Mouse (Mus musculus) liver, embryonic 14.5 days (tissue): Measurements from ENCODE around the gene Fgd3. TPM values are rescaled to one million over a fixed set of nuclear protein-coding genes. Genes with fewer than 3 reads are reported as not detected.
A peak's percentile ranks its signal among the peaks of the same experiment; 100 is the strongest.

Source experiments
- ATAC-seq: fragments of 200-750 bp; cut with Nextera tagmentation; 2 replicates; pipeline ENCODE4 v1.8.0; 2017; ENCODE audit warnings: moderate number of reproducible peaks, mild to moderate bottlenecking, moderate library complexity; ENCODE audit not compliant: insufficient read depth
- DNase-seq, 3 experiments: peaks; one replicate each; pipeline ENCODE4 v3.0.0-alpha.2; 2012 to 2013; ENCODE audit warnings: low read depth in 3 of 3, low spot score in 3 of 3
- H3K27ac ChIP-seq: fragments of 300-500 bp; sonication (generic); 2 replicates; pipeline ENCODE4 v1.5.1; 2014; ENCODE audit warnings: moderate library complexity, mild to moderate bottlenecking, control low read depth, inconsistent platforms
- H3K27me3 ChIP-seq: fragments of 300-500 bp; sonication (generic); 2 replicates; pipeline ENCODE4 v1.6.1; 2014; ENCODE audit warnings: mild to moderate bottlenecking, low read length, moderate library complexity; ENCODE audit not compliant: control insufficient read depth, insufficient read depth
- H3K36me3 ChIP-seq: fragments of 300-500 bp; sonication (generic); replicated peaks from 2 replicates; pipeline ENCODE4 v1.6.1; 2014; ENCODE audit warnings: low read depth; ENCODE audit not compliant: control insufficient read depth, insufficient read depth
- H3K4me1 ChIP-seq, 2 experiments: fragments of 200-500 bp in 1 of 2; fragments of 300-500 bp in 1 of 2; sonication (generic) in 1 of 2; replicated peaks; 2 replicates each; pipeline ENCODE4 v1.6.1; 2012 to 2014; ENCODE audit warnings: antibody characterized with exemption in 1 of 2, inconsistent platforms in 1 of 2, low read length in 1 of 2; ENCODE audit not compliant: control insufficient read depth in 2 of 2, insufficient read depth in 2 of 2
- H3K4me2 ChIP-seq: fragments of 300-500 bp; sonication (generic); 2 replicates; pipeline ENCODE4 v1.6.1; 2014; ENCODE audit warnings: low read depth, mild to moderate bottlenecking, control low read depth, moderate library complexity
- H3K4me3 ChIP-seq, 2 experiments: fragments of 200-500 bp in 1 of 2; fragments of 300-500 bp in 1 of 2; sonication (generic) in 1 of 2; 2 replicates each; pipeline ENCODE4 v1.5.1; 2012 to 2014; ENCODE audit warnings: low read depth in 2 of 2, low read length in 2 of 2, mild to moderate bottlenecking in 2 of 2, control low read depth in 1 of 2, inconsistent platforms in 1 of 2, moderate library complexity in 1 of 2; ENCODE audit not compliant: insufficient read depth in 1 of 2
- H3K9ac ChIP-seq: fragments of 300-500 bp; sonication (generic); replicated peaks from 2 replicates; pipeline ENCODE4 v1.6.1; 2014; ENCODE audit warnings: mild to moderate bottlenecking, control low read depth, moderate library complexity
- H3K9me3 ChIP-seq: fragments of 300-500 bp; sonication (generic); 2 replicates; pipeline ENCODE4 v1.6.1; 2016; ENCODE audit warnings: low read length, mixed read lengths; ENCODE audit not compliant: control insufficient read depth
- CTCF ChIP-seq: IDR thresholded peaks from 2 replicates; pipeline ENCODE4 v1.5.1; 2016; ENCODE audit warnings: antibody characterized with exemption, low read depth, control low read depth
- EP300 ChIP-seq: IDR thresholded peaks from 2 replicates; pipeline ENCODE4 v1.6.1; 2016; ENCODE audit warnings: antibody characterized with exemption, low read depth
- WGBS: fragments of 180-500 bp; shearing (Covaris S2); extraction: QIAGEN DNeasy Blood & Tissue Kit; methylation state at CpG from one replicate; pipeline ENCODE4 v1.1.7; 2014; ENCODE audit not compliant: insufficient replicate concordance; 5-methylcytosine and 5-hydroxymethylcytosine counted together
- polyA plus RNA-seq, 2 experiments: library from polyadenylated mRNA; depleted of rRNA in 1 of 2; stranded (reverse) in 1 of 2; unstranded in 1 of 2; fragments of >200 nt; fragmentation: Nextera tagmentation in 1 of 2; extraction: Ambion mirVana in 1 of 2; gene quantifications; 2 replicates each; pipeline versions ENCODE4 v1.2.1 to v1.2.3; 2012 to 2014

The Fgd3 gene
- polyA plus RNA-seq, 2 experiments: 0.11 to 0.64 TPM

DNA sequence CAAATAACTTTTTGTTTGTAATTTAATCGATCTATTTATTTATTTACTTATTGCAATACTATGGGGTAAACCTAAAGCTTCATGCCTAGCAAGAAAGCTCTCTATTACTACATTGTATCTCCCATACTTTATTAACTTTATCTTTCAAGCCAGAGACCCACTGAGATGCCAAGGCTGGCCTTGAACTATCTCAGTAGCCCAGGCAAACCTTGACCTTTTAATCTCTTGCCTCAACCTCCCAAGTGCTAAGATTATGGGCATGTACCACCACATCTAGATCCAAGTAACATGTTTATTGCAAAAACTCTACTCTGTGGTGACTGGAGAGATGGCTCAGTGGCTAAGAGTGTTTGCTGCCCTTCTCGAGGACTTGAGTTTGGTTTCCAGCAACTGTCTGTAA, 13.1 kb upstream of the Fgd3 start:
- no peak overlapping the region for H3K4me2 ChIP-seq

GRCm38 (mm10) chr13:49328101-49328500, 8.0 kb upstream of the Fgd3 start:
- DNase-seq (no peak), ATAC-seq (no peak)
- Histone ChIP-seq H3K9ac (no peak overlapping the region), H3K27ac (no peak overlapping the region), H3K4me2 (no peak overlapping the region), H3K4me1 (0 out of 4 replicates have a peak, but pooled peaks cover 0 to 2% of the 10 kb centered on the region in 2 experiments), H3K4me3 (no peak overlapping the region), H3K27me3 (no peaks in the 10 kb centered on the region), H3K9me3 (no peaks in the 10 kb centered on the region), H3K36me3 (no peaks in the 10 kb centered on the region)
- 59% methylated on average over 4 of the region's 4 CpGs for WGBS
- TF ChIP-seq CTCF (no peak), EP300 (no peak)

More for the DNA sequence above, 13.1 kb upstream of the Fgd3 start:
- H3K4me1 ChIP-seq: peaks cover 3 to 4% of the 10 kb centered on the region in 2 experiments; a peak in 2 of 4 replicates
- DNase-seq (no peak), ATAC-seq (peak; percentile 33; the same call in 1 of the 2 replicates)
- H3K9ac ChIP-seq: no peak overlapping the region
- WGBS: 48% methylated on average over 2 of the region's 2 CpGs
- H3K36me3 ChIP-seq: no peaks in the 10 kb centered on the region
- H3K27ac ChIP-seq: no peak overlapping the region
- peak; percentile 53 for TF ChIP-seq EP300
- TF ChIP-seq CTCF: no peak
- H3K9me3 ChIP-seq: no peaks in the 10 kb centered on the region
- no peak overlapping the region for H3K4me3 ChIP-seq
- H3K27me3 ChIP-seq: no peaks in the 10 kb centered on the region

DNA sequence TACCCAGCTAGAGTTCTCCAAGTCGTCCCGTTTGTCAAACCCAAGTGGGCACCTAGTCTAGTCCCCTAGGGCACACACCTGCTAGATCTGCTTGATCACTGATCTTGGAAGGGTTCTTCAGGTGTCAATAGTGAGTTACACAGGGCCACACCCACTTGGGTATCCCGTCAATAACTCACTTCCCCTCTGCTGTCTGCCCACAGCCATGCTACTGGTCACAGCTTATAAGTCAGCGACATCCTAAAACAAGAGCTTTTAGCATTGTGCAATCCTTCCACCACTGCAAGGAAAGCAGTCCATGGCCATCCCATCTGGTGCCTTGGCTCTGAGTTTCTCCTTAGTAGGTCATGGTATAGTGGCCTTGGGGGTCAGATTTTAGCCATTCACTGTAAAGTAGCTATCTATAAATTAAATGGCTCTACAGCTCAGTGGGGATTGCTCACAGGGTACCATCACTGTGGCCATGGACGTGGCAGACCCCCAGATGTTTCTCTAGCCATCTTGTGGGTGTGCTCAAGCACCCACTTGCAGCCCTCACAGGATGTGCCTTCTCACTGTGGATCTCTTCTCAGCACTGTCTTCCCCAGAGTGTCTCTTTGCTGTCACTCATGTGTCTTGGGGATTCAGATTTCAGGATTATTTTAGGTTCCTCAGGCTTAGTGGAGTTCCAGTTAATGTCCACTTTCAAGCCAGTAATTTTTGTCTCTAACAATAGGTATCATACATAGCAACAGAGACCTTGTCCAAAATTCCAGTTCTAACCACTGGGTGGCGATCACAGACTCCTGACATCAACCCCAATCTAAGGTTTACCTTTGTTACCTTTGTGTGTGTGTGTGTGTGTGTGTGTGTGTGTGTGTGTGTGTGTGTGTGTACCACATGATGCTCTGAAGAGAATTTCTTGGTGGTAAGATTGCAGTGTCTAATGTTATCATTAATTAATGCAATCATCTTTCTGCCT, 6.4 kb upstream of the Fgd3 start:
- DNase-seq (no peak), ATAC-seq (no peak)
- no peak overlapping the region for H3K4me3 ChIP-seq
- H3K4me2 ChIP-seq: no peak overlapping the region
- no peaks in the 10 kb centered on the region for H3K36me3 ChIP-seq
- H3K4me1 ChIP-seq: no peaks in the 10 kb centered on the region
- H3K27ac ChIP-seq: no peak overlapping the region
- H3K9ac ChIP-seq: no peak overlapping the region
- TF ChIP-seq EP300: no peak
- peak; percentile 66 for TF ChIP-seq CTCF
- WGBS: 27% methylated on average over 6 of the region's 6 CpGs
- H3K9me3 ChIP-seq: no peaks in the 10 kb centered on the region
- no peaks in the 10 kb centered on the region for H3K27me3 ChIP-seq

- Histone ChIP-seq H3K36me3 (no peaks in the 10 kb centered on the region), H3K4me3 (no peak overlapping the region), H3K27ac (no peak overlapping the region), H3K9ac (no peak overlapping the region), H3K4me2 (no peak overlapping the region), H3K27me3 (no peaks in the 10 kb centered on the region), H3K9me3 (no peaks in the 10 kb centered on the region), H3K4me1 (no peaks in the 10 kb centered on the region)
- ATAC-seq (no peak), DNase-seq (no peak)
- 69% methylated on average over 5 of the region's 5 CpGs for WGBS
- no peak for TF ChIP-seq CTCF
- TF ChIP-seq EP300: no peak
These were observed 4.8 kb upstream of the Fgd3 start for GRCm38 (mm10) chr13:49324871-49325270.

GRCm38 (mm10) chr13:49322739-49323138, 2.6 kb upstream of the Fgd3 start:
- ATAC-seq: no peak
- DNase-seq: no peak
- H3K36me3 ChIP-seq: no peaks in the 10 kb centered on the region
- H3K27me3 ChIP-seq: no peaks in the 10 kb centered on the region
- no peak overlapping the region for H3K4me3 ChIP-seq
- WGBS: 53% methylated on average over 5 of the region's 5 CpGs
- no peaks in the 10 kb centered on the region for H3K4me1 ChIP-seq
- no peak overlapping the region for H3K4me2 ChIP-seq
- TF ChIP-seq EP300 (no peak), CTCF (no peak)
- H3K27ac ChIP-seq: no peak overlapping the region
- H3K9ac ChIP-seq: no peak overlapping the region
- H3K9me3 ChIP-seq: no peaks in the 10 kb centered on the region
